ENCODE assay signal across 8 mouse cellular contexts in the genomic region with DNA sequence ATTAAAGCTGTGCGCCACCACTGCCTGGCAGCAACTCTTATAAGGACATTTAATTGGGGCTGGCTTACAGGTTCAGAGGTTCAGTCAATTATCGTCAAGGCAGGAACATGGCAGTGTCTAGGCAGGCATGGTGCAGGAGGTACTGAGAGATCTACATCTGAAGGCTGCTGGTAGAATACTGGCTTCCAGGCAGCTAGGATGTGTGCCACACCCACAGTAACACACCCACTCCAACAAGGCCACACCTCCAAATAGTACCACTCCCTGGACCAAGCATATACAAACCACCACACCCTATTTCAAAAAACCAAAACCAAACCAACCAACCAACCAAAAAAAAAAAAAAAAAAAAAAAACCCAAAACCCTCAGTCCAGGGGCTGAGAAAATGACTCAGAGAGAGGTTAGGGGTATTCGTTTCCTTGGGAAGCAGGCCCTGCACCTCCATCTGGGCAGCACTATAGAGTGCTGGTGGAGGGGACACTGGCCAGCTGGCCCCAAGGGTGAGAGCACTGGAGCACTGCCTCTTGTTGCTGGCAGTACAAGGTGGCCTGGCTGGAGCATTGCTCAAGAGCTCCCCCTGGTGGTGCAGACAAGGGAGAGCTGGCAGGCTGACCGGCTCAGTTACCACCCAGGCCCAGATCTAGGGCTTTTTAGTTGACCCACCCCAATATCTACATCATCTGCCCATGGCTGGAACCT. TPM values are rescaled to one million over a fixed set of nuclear protein-coding genes. Genes with fewer than 3 reads are reported as not detected.
A peak's percentile ranks its signal among the peaks of the same experiment; 100 is the strongest.
DNase-seq lines count a peak whose midpoint lies in the region; ATAC-seq lines count a peak whose summit lies in the region.

No protein-coding gene starts in this region.

- no peak overlapping the region for H3K4me3 ChIP-seq in forebrain, embryonic 13.5 days

- peak; percentile 53; the same call in 1 of the 2 replicates for ATAC-seq in forebrain, embryonic 13.5 days

- DNase-seq in MEL-GATA-1-ER (ENCODE audit: extremely low read depth, low read depth), result peak; percentile 43
- peak; percentile 76 for DNase-seq in c-Kit-positive CD71-positive TER-119-positive erythroid progenitor cells, embryonic 14.5 days (ENCODE audit: low spot score)
- DNase-seq in heart, postnatal 10 days, result peak; percentile 59 to 68
- peak; percentile 67 to 70 for DNase-seq in kidney, postnatal 25 days
- DNase-seq in lung, adult 18-20 months, result peak; percentile 39 to 54
- peak; percentile 32 for DNase-seq in ovary, adult 18-20 months (ENCODE audit: low spot score)
- peak; percentile 54 for DNase-seq in thymus, postnatal 14 days

- intact Hi-C loops in heart, postnatal 10 days (cut with DNase I), result no loop called here

- no peak overlapping the region for H3K27ac ChIP-seq in forebrain, embryonic 13.5 days

- H3K4me1 ChIP-seq in forebrain, embryonic 13.5 days, result no peaks in the 10 kb centered on the region

- H3K27me3 ChIP-seq in forebrain, embryonic 13.5 days, result no peaks in the 10 kb centered on the region

- no peaks in the 10 kb centered on the region for H3K36me3 ChIP-seq in forebrain, embryonic 13.5 days (ENCODE audit: poor library complexity, severe bottlenecking)

- H3K4me2 ChIP-seq in forebrain, embryonic 13.5 days, result no peak overlapping the region

- WGBS in forebrain, embryonic 13.5 days, result 49% methylated on average over 4 of the region's 4 CpGs

- H3K9ac ChIP-seq in forebrain, embryonic 13.5 days, result no peak overlapping the region

- H3K9me3 ChIP-seq in forebrain, embryonic 13.5 days (replicated peaks), result no peaks in the 10 kb centered on the region

RNA-seq across cellular contexts. Expression of a gene that starts 39.6 kb away (rescaled TPM):
- 98.5 and 99.6 TPM in 2 replicates for polyA plus RNA-seq in forebrain, embryonic 13.5 days (2015; fragmentation: Nextera tagmentation; extraction: Ambion mirVana)
- total RNA-seq in heart, postnatal 10 days (2021), result 10 to 100 TPM; 36.0 to 39.6 TPM

RNA-seq across cellular contexts. Expression of a gene that starts 42.2 kb away (rescaled TPM):
- polyA plus RNA-seq in forebrain, embryonic 13.5 days (2015; fragmentation: Nextera tagmentation; extraction: Ambion mirVana), result 1.5 and 2.1 TPM in 2 replicates
- total RNA-seq in heart, postnatal 10 days (2021), result under 1 TPM; 0.24 to 0.30 TPM

RNA-seq across cellular contexts. Expression of a gene that starts 47.1 kb away (rescaled TPM):
- polyA plus RNA-seq in forebrain, embryonic 13.5 days (2015; fragmentation: Nextera tagmentation; extraction: Ambion mirVana), result 1.5 TPM in 2 replicates
- total RNA-seq in heart, postnatal 10 days (2021), result under 1 TPM in 1 of 2 experiments, not detected in 1; 0.72 TPM

RNA-seq across cellular contexts. Expression of a gene that starts 51.4 kb away (rescaled TPM):
- polyA plus RNA-seq in forebrain, embryonic 13.5 days (2015; fragmentation: Nextera tagmentation; extraction: Ambion mirVana), result not detected in 2 replicates
- not detected for total RNA-seq in heart, postnatal 10 days (2021)
